Mouse (Mus musculus) midbrain, embryonic 14.5 days (tissue): ENCODE results near the gene Nfasc. TPM values are rescaled to one million over a fixed set of nuclear protein-coding genes. Genes with fewer than 3 reads are reported as not detected.

ENCODE experiments used
- ATAC-seq: fragments of 200-750 bp; cut with Nextera tagmentation; 2 replicates; pipeline ENCODE4 v1.8.0; 2017; ENCODE audit warnings: moderate number of reproducible peaks, moderate library complexity; ENCODE audit not compliant: low FRiP score, low TSS enrichment
- DNase-seq: peaks from one replicate; pipeline ENCODE4 v3.0.0-alpha.2; 2015
- H3K27ac ChIP-seq: fragments of 300-500 bp; sonication (generic); replicated peaks from 2 replicates; pipeline ENCODE4 v1.5.1; 2014; ENCODE audit warnings: mild to moderate bottlenecking, low read depth, low read length, moderate library complexity
- H3K27me3 ChIP-seq: fragments of 300-500 bp; sonication (generic); 2 replicates; pipeline ENCODE4 v1.6.1; 2014; ENCODE audit warnings: low read length, control low read depth, mixed read lengths; ENCODE audit not compliant: control insufficient read depth, insufficient read depth
- H3K36me3 ChIP-seq: fragments of 300-500 bp; sonication (generic); 2 replicates; pipeline ENCODE4 v1.6.1; 2014; ENCODE audit warnings: low read length, control low read depth; ENCODE audit not compliant: control insufficient read depth, insufficient read depth
- H3K4me1 ChIP-seq: fragments of 300-500 bp; sonication (generic); 2 replicates; pipeline ENCODE4 v1.6.1; 2014; ENCODE audit warnings: mild to moderate bottlenecking, antibody characterized with exemption, low read length, control low read depth; ENCODE audit not compliant: control insufficient read depth, insufficient read depth
- H3K4me2 ChIP-seq: fragments of 300-500 bp; sonication (generic); 2 replicates; pipeline ENCODE4 v1.6.1; 2014; ENCODE audit warnings: mild to moderate bottlenecking, low read length, moderate library complexity
- H3K4me3 ChIP-seq: fragments of 300-500 bp; sonication (generic); replicated peaks from 2 replicates; pipeline ENCODE4 v1.5.1; 2014; ENCODE audit warnings: low read depth, low read length
- H3K9ac ChIP-seq: fragments of 300-500 bp; sonication (generic); replicated peaks from 2 replicates; pipeline ENCODE4 v1.6.1; 2014; ENCODE audit warnings: mild to moderate bottlenecking, low read length, moderate library complexity
- H3K9me3 ChIP-seq: fragments of 300-500 bp; sonication (generic); 2 replicates; pipeline ENCODE4 v1.6.1; 2016; ENCODE audit warnings: low read length, control low read depth, mixed read lengths; ENCODE audit not compliant: control insufficient read depth
- WGBS: fragments of 180-500 bp; shearing (Covaris S2); extraction: QIAGEN DNeasy Blood & Tissue Kit; methylation state at CpG from one replicate; pipeline ENCODE4 v1.1.7; 2014; 5-methylcytosine and 5-hydroxymethylcytosine counted together
- polyA plus RNA-seq: library from polyadenylated mRNA; unstranded; fragments of >200 nt; fragmentation: Nextera tagmentation; extraction: Ambion mirVana; gene quantifications from 2 replicates; pipeline ENCODE4 v1.2.1, GENCODE M21; 2014

Nfasc gene
- polyA plus RNA-seq, 1 experiment from 2014 or later: 48.6 TPM

GRCm38 (mm10) chr1:132653161-132653560, 88.4 kb downstream of the Nfasc start:
- 86% methylated on average over 9 of the region's 9 CpGs for WGBS
- Histone ChIP-seq H3K4me1 (peaks cover 31% of the 10 kb centered on the region), H3K27ac (peak overlapping the region; percentile 70), H3K27me3 (no peaks in the 10 kb centered on the region), H3K36me3 (0 out of 2 replicates have a peak, but pooled peaks cover 10% of the 10 kb centered on the region), H3K4me2 (no peak overlapping the region), H3K9me3 (no peaks in the 10 kb centered on the region), H3K9ac (no peak overlapping the region), H3K4me3 (no peak overlapping the region)
- ATAC-seq (no peak), DNase-seq (no peak)

- H3K9ac ChIP-seq: 0 out of 2 replicates have a peak overlapping the region, but pooled peaks have one; percentile 9
- 34% methylated on average over 9 of the region's 9 CpGs for WGBS
- peaks cover 31% of the 10 kb centered on the region for H3K4me1 ChIP-seq
These were observed 90.9 kb downstream of the Nfasc start for GRCm38 (mm10) chr1:132650680-132651079.

GRCm38 (mm10) chr1:132647958-132648357, 93.6 kb downstream of the Nfasc start:
- WGBS: 90% methylated on average over 6 of the region's 6 CpGs
- Histone ChIP-seq H3K4me2 (no peak overlapping the region), H3K27ac (no peak overlapping the region), H3K9me3 (no peaks in the 10 kb centered on the region), H3K36me3 (0 out of 2 replicates have a peak, but pooled peaks cover under 1% of the 10 kb centered on the region), H3K27me3 (no peaks in the 10 kb centered on the region), H3K9ac (no peak overlapping the region), H3K4me3 (no peak overlapping the region), H3K4me1 (0 out of 2 replicates have a peak, but pooled peaks cover 7% of the 10 kb centered on the region)
- ATAC-seq (no peak), DNase-seq (no peak)

More at GRCm38 (mm10) chr1:132650680-132651079, 90.9 kb downstream of the Nfasc start:
- ATAC-seq (peak; percentile 49), DNase-seq (peak; percentile 42)
- Histone ChIP-seq H3K9me3 (no peaks in the 10 kb centered on the region), H3K36me3 (0 out of 2 replicates have a peak, but pooled peaks cover 9% of the 10 kb centered on the region), H3K4me3 (no peak overlapping the region), H3K27ac (peak overlapping the region; percentile 70), H3K27me3 (no peaks in the 10 kb centered on the region), H3K4me2 (no peak overlapping the region)

GRCm38 (mm10) chr1:132641049-132641795, 100.4 kb downstream of the Nfasc start:
- Histone ChIP-seq H3K27ac (peak overlapping the region; percentile 84), H3K9me3 (no peaks in the 10 kb centered on the region), H3K9ac (no peak overlapping the region), H3K36me3 (peaks cover 28% of the 10 kb centered on the region; the same call in 1 of the 2 replicates), H3K27me3 (no peaks in the 10 kb centered on the region), H3K4me1 (peaks cover 21% of the 10 kb centered on the region), H3K4me3 (no peak overlapping the region), H3K4me2 (peak overlapping the region; percentile 11; the same call in 1 of the 2 replicates)
- peak; percentile 81 for DNase-seq
- ATAC-seq: peak; percentile 82; the same call in 1 of the 2 replicates
- 44% methylated on average over 13 of the region's 13 CpGs for WGBS

DNA sequence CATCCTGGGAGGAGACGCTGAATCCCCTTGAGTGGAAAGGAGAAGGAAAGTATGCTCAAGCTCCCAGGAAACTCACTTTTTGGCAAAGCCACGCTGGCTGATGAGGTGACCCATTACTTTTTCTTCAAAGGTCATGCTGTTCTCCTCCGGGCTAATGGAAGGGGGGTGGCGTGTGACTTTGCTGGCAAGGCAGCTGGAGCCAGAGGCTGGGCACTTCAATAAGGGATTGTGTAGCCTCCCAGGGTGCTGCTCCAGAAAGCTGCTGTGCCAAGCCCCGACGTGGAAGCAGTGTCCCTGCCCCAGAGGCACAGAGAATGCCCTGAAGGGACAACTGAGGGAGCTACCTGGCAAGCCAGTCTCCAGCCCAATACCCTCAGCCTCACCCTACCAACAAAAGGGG, 101.3 kb downstream of the Nfasc start:
- Histone ChIP-seq H3K4me2 (no peak overlapping the region), H3K27ac (peak overlapping the region; percentile 84), H3K4me3 (no peak overlapping the region), H3K9ac (no peak overlapping the region), H3K9me3 (no peaks in the 10 kb centered on the region), H3K27me3 (no peaks in the 10 kb centered on the region), H3K36me3 (peaks cover 28% of the 10 kb centered on the region; the same call in 1 of the 2 replicates), H3K4me1 (peaks cover 21% of the 10 kb centered on the region)
- WGBS: 77% methylated on average over 6 of the region's 6 CpGs
- ATAC-seq (no peak), DNase-seq (no peak)

DNA sequence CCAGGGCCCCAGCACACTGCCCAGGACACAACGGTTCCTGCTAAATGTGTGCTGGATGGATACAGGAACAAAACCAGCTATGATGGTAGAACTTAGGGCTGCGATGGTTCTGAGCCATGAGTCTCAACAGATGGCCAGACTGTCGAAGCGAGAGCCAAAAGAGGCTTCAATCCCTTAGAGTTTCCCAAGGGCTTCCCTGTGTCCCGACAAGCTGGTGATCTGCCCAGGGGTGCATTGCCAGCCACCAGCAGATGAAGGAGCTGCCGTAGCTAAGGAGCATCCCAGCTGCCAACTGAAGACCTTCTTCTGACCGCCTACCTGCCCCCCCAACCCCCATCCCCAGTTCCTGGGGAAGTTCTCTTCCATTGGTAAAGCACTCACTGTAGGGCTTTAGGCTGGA, 104.3 kb downstream of the Nfasc start:
- ATAC-seq: no peak
- H3K4me1 ChIP-seq: peaks cover 21% of the 10 kb centered on the region

GRCm38 (mm10) chr1:132629611-132630370, 111.8 kb downstream of the Nfasc start:
- H3K36me3 ChIP-seq: peaks cover 79% of the 10 kb centered on the region
- no peak for ATAC-seq
- H3K4me2 ChIP-seq: no peak overlapping the region
- 0 out of 2 replicates have a peak, but pooled peaks cover 11% of the 10 kb centered on the region for H3K4me1 ChIP-seq
- no peak overlapping the region for H3K27ac ChIP-seq
- H3K9ac ChIP-seq: no peak overlapping the region
- 86% methylated on average over 5 of the region's 5 CpGs for WGBS
- no peak overlapping the region for H3K4me3 ChIP-seq
- H3K9me3 ChIP-seq: no peaks in the 10 kb centered on the region
- DNase-seq: no peak
- H3K27me3 ChIP-seq: no peaks in the 10 kb centered on the region

More for the DNA sequence above, 104.3 kb downstream of the Nfasc start:
- Histone ChIP-seq H3K27ac (no peak overlapping the region), H3K9ac (no peak overlapping the region), H3K4me3 (no peak overlapping the region), H3K9me3 (no peaks in the 10 kb centered on the region), H3K4me2 (no peak overlapping the region), H3K27me3 (no peaks in the 10 kb centered on the region), H3K36me3 (peaks cover 50% of the 10 kb centered on the region)
- no peak for DNase-seq
- 84% methylated on average over 7 of the region's 7 CpGs for WGBS

- H3K27ac ChIP-seq: no peak overlapping the region
- no peak for ATAC-seq
These were observed 113.0 kb downstream of the Nfasc start for GRCm38 (mm10) chr1:132628599-132628998.

More at GRCm38 (mm10) chr1:132628599-132628998, 113.0 kb downstream of the Nfasc start:
- peaks cover 68% of the 10 kb centered on the region for H3K36me3 ChIP-seq
- H3K4me1 ChIP-seq: 0 out of 2 replicates have a peak, but pooled peaks cover 11% of the 10 kb centered on the region
- H3K9ac ChIP-seq: no peak overlapping the region
- 65% methylated on average over 3 of the region's 3 CpGs for WGBS
- H3K27me3 ChIP-seq: no peaks in the 10 kb centered on the region
- DNase-seq: no peak
- H3K4me2 ChIP-seq: no peak overlapping the region
- H3K9me3 ChIP-seq: no peaks in the 10 kb centered on the region
- no peak overlapping the region for H3K4me3 ChIP-seq
